Mouse (Mus musculus) c-Kit-positive CD71-negative TER-119-negative erythroid progenitor cells, embryonic 14.5 days (primary cell): ENCODE data around the gene Pax5.

Experiments used
- DNase-seq: peaks from one replicate; pipeline ENCODE4 v3.0.0-alpha.2; 2013; ENCODE audit warnings: low read depth

Gene Pax5

GRCm38 (mm10) chr4:44542101-44542500, 168.2 kb downstream of the Pax5 start:
- DNase-seq, result no peak

GRCm38 (mm10) chr4:44538488-44538887, 171.8 kb downstream of the Pax5 start:
- no peak for DNase-seq

GRCm38 (mm10) chr4:44536794-44537193, 173.5 kb downstream of the Pax5 start:
- no peak for DNase-seq

- DNase-seq, result no peak
Measured at GRCm38 (mm10) chr4:44535646-44536045, 174.6 kb downstream of the Pax5 start.

GRCm38 (mm10) chr4:44533286-44533685, 177.0 kb downstream of the Pax5 start:
- no peak for DNase-seq

GRCm38 (mm10) chr4:44532731-44533130, 177.6 kb downstream of the Pax5 start:
- no peak for DNase-seq

- no peak for DNase-seq
Measured at GRCm38 (mm10) chr4:44525336-44525735, 185.0 kb downstream of the Pax5 start.

- no peak for DNase-seq
Measured at GRCm38 (mm10) chr4:44518923-44519322, 191.4 kb downstream of the Pax5 start.

GRCm38 (mm10) chr4:44513981-44514380, 196.3 kb downstream of the Pax5 start:
- no peak for DNase-seq

- peak; percentile 50 for DNase-seq
Measured at GRCm38 (mm10) chr4:44511682-44512081, 198.6 kb downstream of the Pax5 start.

GRCm38 (mm10) chr4:44508386-44509226, 201.7 kb downstream of the Pax5 start:
- DNase-seq, result no peak

GRCm38 (mm10) chr4:44507861-44508260, 202.4 kb downstream of the Pax5 start:
- no peak for DNase-seq

GRCm38 (mm10) chr4:44504998-44505397, 205.3 kb downstream of the Pax5 start:
- DNase-seq, result no peak

GRCm38 (mm10) chr4:44502196-44502867, 208.0 kb downstream of the Pax5 start:
- no peak for DNase-seq

- DNase-seq, result no peak
Measured at GRCm38 (mm10) chr4:44498156-44498555, 212.1 kb downstream of the Pax5 start.

GRCm38 (mm10) chr4:44495836-44496235, 214.5 kb downstream of the Pax5 start:
- DNase-seq, result no peak

- no peak for DNase-seq
Measured at GRCm38 (mm10) chr4:44493756-44494155, 216.5 kb downstream of the Pax5 start.

- no peak for DNase-seq
Measured at GRCm38 (mm10) chr4:44490872-44491271, 219.4 kb downstream of the Pax5 start.

- DNase-seq, result no peak
Measured at GRCm38 (mm10) chr4:44488702-44489101, 221.6 kb downstream of the Pax5 start.

GRCm38 (mm10) chr4:44488219-44488618, 222.1 kb downstream of the Pax5 start:
- DNase-seq, result no peak

- DNase-seq, result no peak
Measured at GRCm38 (mm10) chr4:44482851-44483250, 227.4 kb downstream of the Pax5 start.

- no peak for DNase-seq
Measured at GRCm38 (mm10) chr4:44479755-44480154, 230.5 kb downstream of the Pax5 start.
